Mouse (Mus musculus) gastrocnemius, adult 2 months (tissue): ENCODE results near the gene Olfr1232. TPM values are rescaled to one million over a fixed set of nuclear protein-coding genes. Genes with fewer than 3 reads are reported as not detected.

Experiments
- DNase-seq: peaks from one replicate; pipeline ENCODE4 v3.0.0; 2022
- H3K27ac ChIP-seq: fragments of 200-600 bp; 2 replicates; pipeline ENCODE4 v1.8.1; 2022; ENCODE audit warnings: mild to moderate bottlenecking
- H3K4me3 ChIP-seq: fragments of 200-600 bp; 2 replicates; pipeline ENCODE4 v1.8.1; 2022; ENCODE audit warnings: mild to moderate bottlenecking, moderate library complexity
- CTCF ChIP-seq: fragments of 200-600 bp; IDR thresholded peaks from 2 replicates; pipeline ENCODE4 v1.8.1; 2022; ENCODE audit warnings: antibody characterized with exemption, mild to moderate bottlenecking, moderate library complexity
- intact Hi-C: fragments of 180-260 bp; cut with DNase I; formaldehyde crosslinking; loops from one replicate; pipeline ENCODE4 v1.15.1; 2025
- long read RNA-seq, 2 experiments: library from polyadenylated mRNA; stranded (forward); transcript quantifications; one replicate each; pipeline ENCODE4 v2.0.0; 2021
- total RNA-seq, 2 experiments: library from RNA; stranded (reverse); gene quantifications; 2 replicates each; pipeline ENCODE4 v1.2.3; 2021

The Olfr1232 gene
- not detected for total RNA-seq
- long read RNA-seq, experiment 1 = 0 reads
- long read RNA-seq, experiment 2 = 0 reads

- DNase-seq = no peak
- no peak within 1 kb of the TSS for H3K4me3 ChIP-seq
- intact Hi-C loops = no loop called here
- TF ChIP-seq CTCF = no peak
- H3K27ac ChIP-seq = no peak within 1 kb of the TSS
Measured at GRCm38 (mm10) chr2:89329575-89329974, at the start of gene Olfr1232. TSS of gene Olfr1232 (minus strand) at chr2:89329675.

- H3K27ac ChIP-seq = no peak within 1 kb of the TSS
- no peak within 1 kb of the TSS for H3K4me3 ChIP-seq
- TF ChIP-seq CTCF = no peak
- intact Hi-C loops = no loop called here
- DNase-seq = no peak
Measured at GRCm38 (mm10) chr2:89364765-89365164, 35.3 kb upstream of the Olfr1232 start, which contains the start of gene Olfr1234. TSS of gene Olfr1234 (minus strand) at chr2:89364865.

- Histone ChIP-seq H3K27ac (no peak within 1 kb of the TSS), H3K4me3 (no peak within 1 kb of the TSS)
- TF ChIP-seq CTCF = no peak
- intact Hi-C loops = no loop called here
- DNase-seq = no peak
Measured at GRCm38 (mm10) chr2:89342298-89342697, 12.8 kb upstream of the Olfr1232 start, which contains the start of gene Olfr1233. TSS of gene Olfr1233 (minus strand) at chr2:89342398.

DNA sequence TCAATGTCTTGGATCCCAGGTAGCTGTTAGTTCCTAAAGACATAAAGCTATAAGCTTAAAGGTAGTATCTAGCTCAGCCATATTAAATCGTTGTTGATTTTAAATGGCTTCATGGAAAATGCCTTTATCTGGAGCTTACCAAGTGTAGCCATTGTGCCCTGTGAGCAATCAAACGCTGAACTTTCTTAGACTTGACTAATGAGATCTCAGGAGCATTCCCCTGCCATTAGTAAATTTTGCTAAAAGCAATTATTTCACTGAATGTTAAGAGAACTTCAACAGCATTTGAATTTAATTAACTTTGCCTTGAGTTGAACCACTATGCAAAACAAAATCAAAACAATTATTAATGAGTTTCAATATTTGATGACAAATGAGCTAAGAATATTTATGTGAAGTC lies 22.5 kb downstream of the Olfr1232 start, which contains the start of gene Olfr1231:
Gene Olfr1231, minus strand, starts transcription at position 101 of the 400 bp plus-strand sequence.
- DNase-seq = no peak
- no peak within 1 kb of the TSS for H3K4me3 ChIP-seq
- H3K27ac ChIP-seq = no peak within 1 kb of the TSS
- TF ChIP-seq CTCF = no peak
- intact Hi-C loops = no loop called here

GRCm38 (mm10) chr2:89297168-89297567 lies 32.3 kb downstream of the Olfr1232 start, which contains the start of gene Olfr1230:
TSS of gene Olfr1230 (minus strand) at chr2:89297268.
- no peak for TF ChIP-seq CTCF
- no peak for DNase-seq
- intact Hi-C loops = no loop called here
- Histone ChIP-seq H3K27ac (no peak within 1 kb of the TSS), H3K4me3 (no peak within 1 kb of the TSS)

DNA sequence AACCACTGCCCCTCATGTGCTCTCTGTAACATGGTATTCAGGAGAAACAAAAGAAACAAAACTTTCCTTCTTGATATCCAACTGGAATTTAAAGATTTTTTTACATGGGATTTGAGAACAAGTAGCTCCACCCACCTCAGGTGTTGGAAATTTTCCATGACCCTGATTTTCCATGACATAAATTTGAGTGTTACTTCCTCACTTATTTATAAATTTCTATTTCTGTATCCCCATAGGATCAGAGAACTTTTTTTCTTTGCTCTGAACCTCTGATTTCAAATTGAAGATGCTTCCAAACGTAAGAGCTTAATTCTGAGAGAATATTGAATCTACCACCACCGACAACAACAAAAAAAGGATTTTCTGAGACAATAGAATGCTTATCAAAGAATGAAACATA lies 41.6 kb downstream of the Olfr1232 start, which contains the start of gene Olfr1229:
Gene Olfr1229, minus strand, starts transcription at position 101 of the 400 bp plus-strand sequence.
- no peak for DNase-seq
- TF ChIP-seq CTCF = no peak
- H3K27ac ChIP-seq = no peak within 1 kb of the TSS
- H3K4me3 ChIP-seq = no peak within 1 kb of the TSS
- intact Hi-C loops = no loop called here

Other genes starting within 250 kb of the Olfr1232 start
- not detected for gene Olfr1219, start 246.2 kb downstream of the Olfr1232 start, total RNA-seq
- gene Olfr1220, start 222.8 kb downstream of the Olfr1232 start, total RNA-seq = not detected
- not detected for gene Olfr1221, start 212.4 kb downstream of the Olfr1232 start, total RNA-seq
- gene Olfr1222, start 196.6 kb downstream of the Olfr1232 start, total RNA-seq = not detected
- not detected for gene Olfr1223, start 178.1 kb downstream of the Olfr1232 start, total RNA-seq
- not detected for gene Olfr1224-ps1, start 165.6 kb downstream of the Olfr1232 start, total RNA-seq
- gene Olfr1225, start 155.0 kb downstream of the Olfr1232 start, total RNA-seq = not detected
- gene Olfr1226, start 129.6 kb downstream of the Olfr1232 start, total RNA-seq = not detected
- not detected for gene Olfr1228, start 75.6 kb downstream of the Olfr1232 start, total RNA-seq
- gene Olfr1229, start 41.7 kb downstream of the Olfr1232 start, total RNA-seq = not detected
- gene Olfr1230, start 32.4 kb downstream of the Olfr1232 start, total RNA-seq = not detected
- not detected for gene Olfr1231, start 22.6 kb downstream of the Olfr1232 start, total RNA-seq
- gene Olfr1233, start 12.7 kb upstream of the Olfr1232 start, total RNA-seq = not detected
- gene Olfr1234, start 35.2 kb upstream of the Olfr1232 start, total RNA-seq = not detected
- gene Olfr1238, start 80.0 kb upstream of the Olfr1232 start, total RNA-seq = not detected
- not detected for gene Olfr1239, start 90.7 kb upstream of the Olfr1232 start, total RNA-seq
- gene Olfr1240, start 113.3 kb upstream of the Olfr1232 start, total RNA-seq = not detected
- gene Olfr1241, start 157.5 kb upstream of the Olfr1232 start, total RNA-seq = not detected
- gene Olfr1242, start 168.7 kb upstream of the Olfr1232 start, total RNA-seq = not detected
- gene Olfr1243, start 201.8 kb upstream of the Olfr1232 start, total RNA-seq = not detected
- gene Olfr1245, start 248.8 kb upstream of the Olfr1232 start, total RNA-seq = not detected